Mouse (Mus musculus) 416B (cell line): ENCODE measurements at regions not wholly inside any gene's neighbourhood (a gene's known extent, or its start where the extent isn't known, plus 50 kb on each side); places are given as distances from the start of the nearest gene placed in this dataset.

ENCODE experiments used
- DNase-seq: peaks from one replicate; pipeline ENCODE4 v3.0.0; 2011; ENCODE audit warnings: low read depth

GRCm38 (mm10) chr3:50940656-50941055 is 283.6 kb upstream of the Noct start:
- no peak for DNase-seq

- DNase-seq: no peak
These were observed 270.8 kb upstream of the Noct start for GRCm38 (mm10) chr3:50953456-50953855.

DNA sequence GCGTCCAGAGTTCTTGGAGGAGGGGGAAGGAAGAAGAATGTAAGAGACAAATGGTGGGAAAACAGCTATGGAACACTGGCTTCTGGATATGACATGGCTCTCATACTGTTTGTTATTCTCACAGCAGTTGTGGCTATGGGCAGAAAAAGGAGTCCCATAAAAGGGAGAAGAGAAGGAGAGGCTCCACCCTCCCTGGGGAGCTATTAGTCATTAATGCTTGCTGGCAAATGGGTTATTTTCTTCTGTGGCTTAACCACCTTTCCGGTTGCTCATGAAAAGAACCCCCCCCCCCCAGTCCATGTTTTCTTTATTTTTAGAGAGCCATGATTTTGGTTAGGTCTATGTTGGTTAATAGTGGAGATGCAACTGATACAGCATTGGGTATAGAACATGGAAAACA is 253.9 kb upstream of the Noct start:
- DNase-seq: peak; percentile 59

DNA sequence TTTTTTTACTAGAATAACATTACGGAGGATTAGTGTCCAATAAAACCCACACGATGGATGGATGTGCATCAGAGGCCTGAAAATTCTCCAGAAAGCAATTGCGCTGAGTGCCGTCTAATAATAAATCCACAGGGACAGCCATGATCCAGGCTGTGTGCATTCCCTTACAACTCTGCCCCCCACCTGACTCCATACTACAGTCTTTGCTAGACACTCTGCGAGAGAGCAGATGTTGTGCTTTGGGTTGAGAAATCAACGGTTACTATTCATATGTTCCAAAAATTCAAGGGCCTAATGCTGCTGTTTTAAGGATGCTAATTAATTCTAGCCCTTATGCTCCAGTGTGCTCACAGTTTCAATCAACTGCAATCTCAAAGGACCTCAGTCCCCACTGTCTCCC is 251.2 kb upstream of the Noct start:
- DNase-seq: no peak

- no peak for DNase-seq
These were observed 248.0 kb upstream of the Noct start for GRCm38 (mm10) chr3:50976141-50976780.

- no peak for DNase-seq
These were observed 247.4 kb upstream of the Noct start for GRCm38 (mm10) chr3:50976818-50977217.

DNA sequence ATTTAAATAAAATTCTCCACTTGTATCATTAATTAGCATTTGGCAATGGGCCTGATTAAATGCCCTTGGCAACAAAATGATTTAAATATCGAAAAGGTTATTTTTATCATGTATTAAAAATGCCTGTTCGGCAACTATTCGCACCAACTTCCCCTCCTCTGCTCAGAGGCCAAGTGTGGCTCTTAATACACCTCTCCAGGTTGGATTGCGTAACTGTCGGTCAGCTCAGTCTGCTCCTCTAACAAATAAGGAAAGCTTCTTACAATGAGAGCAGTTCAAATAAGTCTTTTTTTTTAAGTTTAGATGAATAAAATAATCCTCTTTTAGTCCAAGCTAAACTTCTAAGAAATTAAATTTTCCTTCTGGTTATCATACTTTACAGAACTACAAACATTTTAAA is 245.6 kb upstream of the Noct start:
- DNase-seq: no peak

GRCm38 (mm10) chr3:50979592-50979991 is 244.7 kb upstream of the Noct start:
- DNase-seq: peak; percentile 3

DNA sequence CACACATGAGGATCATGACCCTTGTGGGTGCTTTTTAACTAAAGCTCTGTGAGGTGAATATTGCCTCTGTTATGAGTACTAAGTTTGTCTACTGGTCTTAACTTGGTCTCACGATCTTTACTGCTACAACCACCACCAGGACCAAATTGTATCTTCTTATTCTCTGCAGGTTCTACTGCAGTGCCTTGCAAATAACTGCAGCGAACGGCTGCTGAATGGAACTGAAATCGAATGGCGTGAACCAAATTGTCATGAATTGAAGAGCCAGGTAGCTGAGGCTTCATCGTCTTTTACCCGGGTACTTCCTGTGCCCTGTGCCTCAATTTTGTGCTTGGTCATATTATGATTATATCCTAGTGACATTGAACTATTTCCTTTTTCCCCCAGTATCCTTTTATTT is 242.5 kb upstream of the Noct start:
- no peak for DNase-seq

- no peak for DNase-seq
These were observed 241.6 kb upstream of the Noct start for GRCm38 (mm10) chr3:50982649-50983048.

DNA sequence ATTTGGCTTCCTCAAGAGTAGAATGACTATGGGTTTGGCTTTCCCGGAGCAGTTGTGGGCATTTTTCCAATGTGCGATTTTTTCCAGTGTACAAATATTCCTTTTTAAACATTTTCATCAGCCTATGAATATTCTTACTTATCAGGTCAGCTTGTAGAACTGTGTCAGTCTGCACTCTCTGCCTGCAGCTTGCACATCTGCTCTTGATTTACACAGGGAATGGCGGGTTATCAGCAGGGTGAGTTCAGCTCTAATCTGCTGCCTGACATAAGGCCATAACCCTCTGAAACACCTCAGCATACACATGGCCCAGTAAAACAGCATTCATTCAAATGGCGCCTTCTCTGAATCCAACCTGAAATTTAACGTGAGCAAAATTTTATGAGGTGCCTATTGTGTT is 241.1 kb upstream of the Noct start:
- DNase-seq: no peak

DNA sequence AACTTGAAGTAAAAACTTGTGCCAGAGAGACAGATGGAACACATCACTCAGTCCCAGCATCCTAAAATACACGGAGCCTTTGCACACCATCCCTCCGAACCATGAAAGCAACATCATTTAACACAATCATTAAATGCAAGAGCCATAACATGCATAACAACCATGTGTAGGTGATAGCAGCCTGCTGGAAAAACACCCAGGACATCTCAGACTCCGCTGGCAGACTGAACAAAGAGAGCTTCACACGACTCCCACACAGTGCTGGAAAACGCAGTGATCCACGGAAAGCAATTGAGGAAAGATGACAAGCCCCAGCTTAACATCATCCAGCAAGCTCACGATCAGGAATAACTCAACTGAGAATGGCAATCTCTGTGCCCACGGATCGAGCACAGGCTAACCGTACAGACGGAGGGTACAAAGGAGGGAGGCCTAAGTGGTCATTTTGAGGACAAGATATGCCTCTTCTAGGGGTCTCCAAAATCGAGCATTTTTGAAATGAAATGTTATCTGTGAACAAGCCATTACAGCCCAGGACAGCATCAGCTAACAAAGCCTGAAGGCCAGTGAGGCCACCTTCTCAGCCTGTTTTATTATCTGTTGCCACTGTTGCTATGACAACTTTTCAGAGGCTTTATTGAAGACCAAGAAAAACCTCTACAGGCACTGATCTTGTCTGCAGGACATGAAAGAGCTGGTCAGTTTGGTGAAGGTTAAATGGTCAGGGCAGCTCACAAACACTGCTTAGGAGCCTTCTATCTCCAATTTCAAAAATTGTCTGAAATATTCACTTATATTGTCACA is 240.1 kb upstream of the Noct start:
- DNase-seq: no peak

- no peak for DNase-seq
These were observed 236.4 kb upstream of the Noct start for GRCm38 (mm10) chr3:50987821-50988220.

- DNase-seq: no peak
These were observed 233.4 kb upstream of the Noct start for GRCm38 (mm10) chr3:50990810-50991209.

GRCm38 (mm10) chr3:50992581-50993313 is 231.5 kb upstream of the Noct start:
- DNase-seq: no peak

DNA sequence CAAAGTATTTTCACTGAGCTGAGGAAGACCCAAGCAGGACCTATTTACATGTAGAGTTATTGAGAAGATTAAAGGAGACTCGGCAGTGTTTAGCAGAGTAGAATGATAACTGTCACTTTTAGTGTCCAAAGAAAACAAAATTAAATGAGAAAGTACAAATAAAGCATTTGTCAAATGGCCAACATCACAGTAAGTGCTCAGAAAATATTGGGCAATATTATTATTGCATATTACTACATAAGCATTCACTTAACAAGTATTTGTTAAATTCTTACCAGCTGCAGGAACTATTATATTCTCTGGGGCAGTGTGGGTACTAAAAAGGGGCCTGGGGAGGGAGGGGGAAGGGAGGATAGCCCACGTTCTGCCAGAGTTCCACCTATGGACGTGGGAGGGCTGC is 224.5 kb upstream of the Noct start:
- no peak for DNase-seq

DNA sequence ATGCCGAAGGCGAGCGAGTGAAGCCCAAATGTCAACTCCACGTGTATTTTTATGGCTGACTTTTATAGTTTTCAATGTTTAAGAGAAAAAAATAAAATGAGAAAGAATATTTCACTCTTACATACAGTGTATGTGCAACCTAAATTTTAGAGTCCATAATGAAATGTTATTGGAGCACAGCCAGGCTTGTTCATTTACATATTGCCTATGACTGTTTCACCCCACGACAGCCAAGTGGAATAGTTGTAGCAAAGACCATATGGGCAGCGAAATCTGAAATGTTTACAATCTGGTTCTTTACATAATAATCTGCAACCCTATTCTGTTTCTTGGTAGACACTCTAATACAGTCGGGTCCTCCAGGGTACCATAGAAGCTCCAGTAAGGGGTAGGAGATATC is 223.3 kb upstream of the Noct start:
- DNase-seq: no peak

DNA sequence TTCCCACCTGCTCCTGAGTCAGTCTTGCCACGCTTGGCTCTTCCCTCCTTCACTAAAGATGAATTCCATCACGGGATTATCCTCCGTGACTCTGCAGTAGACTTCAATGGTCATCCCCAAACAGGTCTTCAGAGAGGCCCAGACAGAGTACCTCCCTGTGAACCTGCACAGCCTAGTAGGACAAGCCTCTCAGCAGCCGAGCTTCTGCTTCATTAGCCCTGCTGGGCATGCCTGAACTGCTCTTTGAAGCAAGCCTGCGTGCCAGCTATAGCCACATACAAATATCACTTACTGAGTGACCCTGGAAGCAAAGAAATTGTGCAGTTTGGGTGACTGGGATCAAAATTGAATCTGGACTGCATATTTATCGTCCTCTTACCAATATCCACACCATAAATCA is 221.6 kb upstream of the Noct start:
- DNase-seq: no peak

- no peak for DNase-seq
These were observed 220.6 kb upstream of the Noct start for GRCm38 (mm10) chr3:51003506-51004170.

DNA sequence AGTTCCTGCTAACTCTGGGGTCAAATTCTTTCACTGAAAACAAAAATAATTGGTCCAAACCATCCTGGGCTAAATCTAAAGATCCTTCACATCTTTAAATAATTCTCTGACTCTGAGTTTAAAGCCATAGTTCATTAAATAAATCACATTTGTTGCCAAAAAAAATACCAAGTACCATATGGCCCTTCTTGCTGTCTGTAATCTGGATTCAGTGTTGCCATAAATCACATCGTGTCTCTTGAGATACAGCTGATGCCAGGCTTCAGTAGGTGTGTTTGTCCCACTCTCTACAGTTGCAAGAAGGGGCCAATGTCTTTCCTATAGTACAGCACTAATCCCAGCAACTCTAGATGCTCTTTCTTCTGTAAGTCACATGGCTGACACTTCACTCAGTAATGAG is 220.0 kb upstream of the Noct start:
- no peak for DNase-seq

DNA sequence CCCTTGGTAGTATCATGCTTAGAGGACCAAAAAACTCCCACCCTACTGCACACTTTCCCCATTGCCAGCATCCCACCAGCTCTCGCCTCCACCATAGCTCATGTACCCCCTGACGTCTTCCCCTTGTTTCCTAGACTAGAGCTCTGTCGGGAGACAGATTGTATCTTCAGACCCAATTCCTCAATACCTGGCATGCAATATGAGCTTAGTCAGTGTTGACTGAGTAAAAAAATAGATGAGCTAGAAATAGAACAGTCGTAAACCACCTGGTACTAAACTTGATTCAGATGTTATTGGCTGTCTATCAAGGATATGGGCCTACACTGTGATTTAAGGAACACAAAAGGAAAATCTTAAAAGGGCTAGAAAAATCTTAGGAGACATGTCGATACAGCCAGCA is 215.1 kb upstream of the Noct start:
- DNase-seq: no peak

DNA sequence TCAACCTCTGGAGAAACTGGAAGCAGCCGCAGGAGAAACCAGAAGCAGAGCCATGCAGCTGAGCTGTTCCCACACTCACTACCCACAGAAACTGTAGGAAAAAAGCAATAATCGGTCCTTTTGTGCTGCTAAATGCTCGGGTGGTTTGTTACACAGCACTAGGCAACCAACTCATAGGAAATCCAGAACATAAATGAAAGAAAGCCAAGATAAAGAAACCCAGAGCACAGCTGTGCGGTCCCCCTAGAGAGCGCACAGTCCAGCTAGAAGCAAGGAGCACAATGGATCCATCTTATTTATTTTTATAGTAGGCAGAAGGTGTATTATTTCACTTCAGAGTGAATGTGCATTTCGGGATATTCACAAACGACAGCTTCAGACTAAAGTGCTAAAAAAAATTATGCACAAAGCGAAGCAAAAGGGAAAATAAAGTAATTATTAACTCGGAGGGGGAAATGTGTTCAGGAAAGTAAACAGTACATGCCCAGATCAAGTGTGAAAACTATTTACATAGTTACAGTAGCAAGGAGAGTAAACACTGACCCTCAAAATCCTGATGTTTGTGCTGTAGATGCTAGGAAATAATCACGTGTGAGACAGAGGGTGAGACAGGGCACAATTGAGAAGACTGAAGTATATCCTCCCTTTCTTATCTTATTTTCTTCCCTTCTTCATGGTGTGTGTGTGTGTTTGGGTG is 204.4 kb upstream of the Noct start:
- no peak for DNase-seq
